Mouse (Mus musculus) CD4-positive helper T cell, adult 2 months (primary cell): ENCODE measurements around the gene Siah2.

Source experiments
- DNase-seq: peaks from one replicate; pipeline ENCODE4 v3.0.0-alpha.2; 2012; ENCODE audit warnings: low read depth, missing footprints, low spot score

Gene Siah2

GRCm38 (mm10) chr3:58671616-58672250, 20.5 kb downstream of the Siah2 start:
- DNase-seq, result no peak

GRCm38 (mm10) chr3:58663970-58664369, 28.2 kb downstream of the Siah2 start:
- no peak for DNase-seq

- DNase-seq, result no peak
These were observed 31.6 kb downstream of the Siah2 start for GRCm38 (mm10) chr3:58660636-58661035.

- peak; percentile 71 for DNase-seq
These were observed 34.8 kb downstream of the Siah2 start for GRCm38 (mm10) chr3:58657356-58657755.

GRCm38 (mm10) chr3:58655362-58656130, 36.7 kb downstream of the Siah2 start:
- DNase-seq, result peak; percentile 65

- DNase-seq, result peak; percentile 30
These were observed 38.3 kb downstream of the Siah2 start for GRCm38 (mm10) chr3:58653907-58654306.

- DNase-seq, result no peak
These were observed 41.9 kb downstream of the Siah2 start for GRCm38 (mm10) chr3:58650328-58650727.

GRCm38 (mm10) chr3:58647179-58647578, 45.0 kb downstream of the Siah2 start:
- DNase-seq, result no peak

GRCm38 (mm10) chr3:58646180-58646579, 46.0 kb downstream of the Siah2 start:
- no peak for DNase-seq

- DNase-seq, result no peak
These were observed 55.5 kb downstream of the Siah2 start, which contains the start of gene Erich6 for GRCm38 (mm10) chr3:58636406-58637295. Gene Erich6, minus strand, starts transcription at chr3:58637207.

- DNase-seq, result no peak
These were observed 60.5 kb downstream of the Siah2 start for GRCm38 (mm10) chr3:58631693-58632092.

- peak; percentile 64 for DNase-seq
These were observed 67.2 kb downstream of the Siah2 start for GRCm38 (mm10) chr3:58624981-58625380.
